Mouse (Mus musculus) lung, postnatal 0 days (tissue): ENCODE results near the gene Unc5a.

ENCODE experiments used
- CTCF ChIP-seq: IDR thresholded peaks from 2 replicates; pipeline ENCODE4 v1.5.1; 2016; ENCODE audit warnings: antibody characterized with exemption, mild to moderate bottlenecking
- EP300 ChIP-seq: IDR thresholded peaks from 2 replicates; pipeline ENCODE4 v1.6.1; 2016; ENCODE audit warnings: antibody characterized with exemption, mild to moderate bottlenecking, control low read depth

GRCm38 (mm10) chr13:54919666-54920065 lies 29.5 kb upstream of the Unc5a start:
- no peak for TF ChIP-seq EP300
- no peak for TF ChIP-seq CTCF
